Mouse (Mus musculus) kidney, adult 2 months (tissue): Measurements from ENCODE around the gene Dok5.

ENCODE experiments used
- CTCF ChIP-seq: fragments of 200-500 bp; conservative IDR thresholded peaks from 2 replicates; pipeline ENCODE4 v1.5.1; 2011; ENCODE audit warnings: low read depth, mild to moderate bottlenecking, control low read depth, low read length, moderate library complexity, mixed read lengths; ENCODE audit not compliant: insufficient read depth, insufficient read length
- POLR2A ChIP-seq: fragments of 200-500 bp; IDR thresholded peaks from one replicate; pipeline ENCODE4 v1.6.1; 2011; ENCODE audit warnings: low read depth, low read length, control low read depth

DNA sequence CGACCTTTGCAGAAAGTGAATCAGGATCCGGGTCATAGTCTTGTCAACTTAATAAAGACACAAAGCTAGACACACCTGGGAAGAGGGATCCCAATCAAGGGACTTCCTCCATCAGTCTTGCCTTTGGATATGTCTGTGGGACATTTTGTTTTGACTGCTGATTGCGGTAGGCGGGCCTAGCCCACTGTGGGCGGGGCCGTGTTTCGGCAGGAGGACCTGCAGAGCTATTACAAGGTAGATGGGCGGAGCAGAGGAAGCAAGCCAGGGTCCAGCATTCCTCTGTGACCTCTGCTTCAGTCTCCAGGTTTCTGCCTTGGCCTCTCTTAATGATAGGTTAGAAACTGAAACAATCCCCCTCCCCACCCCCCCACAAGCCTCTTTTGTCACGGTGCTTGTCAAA is 22.7 kb upstream of the Dok5 start:
- TF ChIP-seq CTCF (no peak), POLR2A (no peak)
